Mouse (Mus musculus): ENCODE measurements around the gene Ppp1r16b. TPM values are rescaled to one million over a fixed set of nuclear protein-coding genes. Genes with fewer than 3 reads are reported as not detected.

The Ppp1r16b gene
- total and polyA plus RNA-seq, 3 experiments: under 0.01 to 0.67 TPM; not detected in 1

- Histone ChIP-seq H3K4me1 (ENCODE audit: control insufficient read depth in 1 of 2, insufficient read depth in 2 of 2, low read length in 2 of 2) (no peaks in the 10 kb centered on the region), H3K79me2 (ENCODE audit: control insufficient read depth, insufficient read depth, low read length, poor library complexity) (no peaks in the 10 kb centered on the region), H3K36me3 (ENCODE audit: control insufficient read depth in 1 of 2, insufficient read depth in 2 of 2, low read length in 2 of 2) (no peaks in the 10 kb centered on the region), H3K9me3 (replicated peaks; ENCODE audit: insufficient read depth, low read length) (no peaks in the 10 kb centered on the region), H3K27ac (ENCODE audit: control insufficient read depth, low read depth, low read length) (no peak overlapping the region), H3K4me3 (ENCODE audit: control insufficient read depth in 1 of 2, insufficient read depth in 1 of 2, low read depth in 2 of 2, low read length in 2 of 2) (no peak overlapping the region), H3K27me3 (ENCODE audit: control insufficient read depth in 1 of 2, insufficient read depth in 2 of 2, low read length in 2 of 2) (0 out of 4 replicates have a peak, but pooled peaks cover 0 to 1% of the 10 kb centered on the region in 2 experiments), H3K9ac (ENCODE audit: control insufficient read depth, low read depth, low read length, poor library complexity, severe bottlenecking) (no peak overlapping the region)
- no peak for DNase-seq (ENCODE audit: low read depth, low spot score)
- TF ChIP-seq JUND (IDR thresholded peaks at IDR 0.05; ENCODE audit: low read depth, low read length) (no peak), TBP (IDR thresholded peaks at IDR 0.05; ENCODE audit: low read depth, low read length) (no peak), GATA1 (IDR thresholded peaks at IDR 0.05; ENCODE audit: low read depth, low read length) (no peak), MYB (IDR thresholded peaks at IDR 0.05; ENCODE audit: low read depth, low read length) (no peak), POLR2AphosphoS2 (IDR thresholded peaks at IDR 0.05; ENCODE audit: low read length) (no peak), ZC3H11A (IDR thresholded peaks at IDR 0.05; ENCODE audit: low read depth, low read length) (no peak)
Measured at GRCm38 (mm10) chr2:158679091-158679490, 13.9 kb downstream of the Ppp1r16b start.

- Histone ChIP-seq H3K4me3 (ENCODE audit: control insufficient read depth in 1 of 2, insufficient read depth in 1 of 2, low read depth in 2 of 2, low read length in 2 of 2) (no peak overlapping the region), H3K9ac (ENCODE audit: control insufficient read depth, low read depth, low read length, poor library complexity, severe bottlenecking) (no peak overlapping the region), H3K27ac (ENCODE audit: control insufficient read depth, low read depth, low read length) (no peak overlapping the region), H3K79me2 (ENCODE audit: control insufficient read depth, insufficient read depth, low read length, poor library complexity) (no peaks in the 10 kb centered on the region), H3K27me3 (ENCODE audit: control insufficient read depth in 1 of 2, insufficient read depth in 2 of 2, low read length in 2 of 2) (0 out of 4 replicates have a peak, but pooled peaks cover 0 to 1% of the 10 kb centered on the region in 2 experiments), H3K36me3 (ENCODE audit: control insufficient read depth in 1 of 2, insufficient read depth in 2 of 2, low read length in 2 of 2) (no peaks in the 10 kb centered on the region), H3K4me1 (ENCODE audit: control insufficient read depth in 1 of 2, insufficient read depth in 2 of 2, low read length in 2 of 2) (no peaks in the 10 kb centered on the region), H3K9me3 (replicated peaks; ENCODE audit: insufficient read depth, low read length) (no peaks in the 10 kb centered on the region)
- TF ChIP-seq UBTF (IDR thresholded peaks at IDR 0.05; ENCODE audit: borderline replicate concordance, insufficient read depth, low read depth, low read length) (no peak), ZNF384 (IDR thresholded peaks at IDR 0.05; ENCODE audit: low read depth, low read length) (no peak), E2F4 (IDR thresholded peaks at IDR 0.05; ENCODE audit: borderline replicate concordance, low read depth, low read length) (no peak), SIN3A (IDR thresholded peaks at IDR 0.05; ENCODE audit: low read length) (no peak), ZMIZ1 (IDR thresholded peaks at IDR 0.05; ENCODE audit: low read depth, low read length) (no peak), NRF1 (IDR thresholded peaks at IDR 0.05; ENCODE audit: insufficient read depth, low read depth, low read length, poor library complexity, severe bottlenecking) (no peak), RCOR1 (IDR thresholded peaks at IDR 0.05; ENCODE audit: low read depth, low read length) (no peak), NELFE (IDR thresholded peaks at IDR 0.05; ENCODE audit: low read depth, low read length) (no peak), ELF1 (IDR thresholded peaks at IDR 0.05; ENCODE audit: low read depth, low read length) (no peak), SMC3 (IDR thresholded peaks at IDR 0.05; ENCODE audit: low read depth, low read length) (no peak), MAX (IDR thresholded peaks at IDR 0.05; ENCODE audit: low read length) (no peak), MEF2A (IDR thresholded peaks at IDR 0.05; ENCODE audit: extremely low read depth, insufficient replicate concordance, low read depth, low read length, poor library complexity, severe bottlenecking) (no peak), MXI1 (IDR thresholded peaks at IDR 0.05; ENCODE audit: low read depth, low read length) (no peak), USF1 (IDR thresholded peaks at IDR 0.05; ENCODE audit: low read depth, low read length) (no peak), GABPA (IDR thresholded peaks at IDR 0.05; ENCODE audit: low read depth, low read length) (no peak), USF2 (IDR thresholded peaks at IDR 0.05; ENCODE audit: borderline replicate concordance in 1 of 2, insufficient read depth in 1 of 2, low read depth in 1 of 2, low read length in 2 of 2) (no peak), TAL1 (IDR thresholded peaks at IDR 0.05; ENCODE audit: low read length) (no peak), MAZ (IDR thresholded peaks at IDR 0.05; ENCODE audit: low read depth, low read length) (no peak), POLR2AphosphoS2 (IDR thresholded peaks at IDR 0.05; ENCODE audit: low read length) (no peak), CHD2 (IDR thresholded peaks at IDR 0.05; ENCODE audit: low read length) (no peak)
- DNase-seq (ENCODE audit: low read depth, low spot score): no peak
Measured at GRCm38 (mm10) chr2:158680357-158680889, 15.2 kb downstream of the Ppp1r16b start.
